Mouse (Mus musculus) CH12.LX (cell line): ENCODE results near the gene Ndufa4l2. TPM values are rescaled to one million over a fixed set of nuclear protein-coding genes. Genes with fewer than 3 reads are reported as not detected.
A peak's percentile ranks its signal among the peaks of the same experiment; 100 is the strongest.

ENCODE experiments used
- DNase-seq: peaks from one replicate; pipeline ENCODE4 v3.0.0-alpha.2; 2013; ENCODE audit errors: extremely low read depth
- H3K27ac ChIP-seq: 2 replicates; pipeline ENCODE4 v1.5.1; 2012; ENCODE audit warnings: low read depth, mild to moderate bottlenecking, control low read depth, moderate library complexity; ENCODE audit not compliant: insufficient read depth
- H3K27me3 ChIP-seq: replicated peaks from 2 replicates; pipeline ENCODE3; 2012; ENCODE audit warnings: inconsistent platforms
- H3K36me3 ChIP-seq, 2 experiments: replicated peaks in 1 of 2; 2 replicates each; pipeline versions ENCODE3 to v1.6.1; 2012; ENCODE audit warnings: inconsistent platforms in 1 of 2, low read length in 1 of 2, mild to moderate bottlenecking in 1 of 2, mixed read lengths in 1 of 2, moderate library complexity in 1 of 2; ENCODE audit not compliant: control insufficient read depth in 1 of 2, insufficient read depth in 1 of 2
- H3K4me1 ChIP-seq, 2 experiments: 2 replicates each; pipeline ENCODE4 v1.6.1; 2012; ENCODE audit warnings: inconsistent platforms in 1 of 2, moderate library complexity in 1 of 2; ENCODE audit not compliant: insufficient read depth in 2 of 2, control insufficient read depth in 1 of 2
- H3K4me2 ChIP-seq: 2 replicates; pipeline ENCODE4 v1.6.1; 2012; ENCODE audit warnings: low read depth, mild to moderate bottlenecking, control low read depth; ENCODE audit not compliant: poor library complexity, insufficient read depth, severe bottlenecking
- H3K4me3 ChIP-seq, 3 experiments: fragments of 150-350 bp in 1 of 3; sonication (generic) in 1 of 3; replicated peaks in 1 of 3; 2 replicates each; pipeline versions ENCODE3 to v1.5.1; 2011 to 2012; ENCODE audit warnings: low read depth in 2 of 3, low read length in 2 of 3, mild to moderate bottlenecking in 2 of 3, moderate library complexity in 2 of 3, control low read depth in 1 of 3, improper control_type of control experiment in 1 of 3, inconsistent platforms in 1 of 3, mixed read lengths in 1 of 3; ENCODE audit not compliant: poor library complexity in 1 of 3
- H3K79me2 ChIP-seq: replicated peaks from 2 replicates; pipeline ENCODE4 v1.6.1; 2012; ENCODE audit warnings: mild to moderate bottlenecking, moderate library complexity; ENCODE audit not compliant: control insufficient read depth, poor library complexity, insufficient read depth, severe bottlenecking; ENCODE audit errors: extremely low read depth
- H3K9ac ChIP-seq: 2 replicates; pipeline ENCODE4 v1.6.1; 2012; ENCODE audit warnings: low read depth, mild to moderate bottlenecking, control low read depth, moderate library complexity; ENCODE audit not compliant: insufficient read depth
- H3K9me3 ChIP-seq: replicated peaks from 2 replicates; pipeline ENCODE3; 2012; ENCODE audit warnings: low read length, inconsistent platforms, mixed read lengths
- CHD1 ChIP-seq: IDR thresholded peaks from 2 replicates; pipeline ENCODE4 v1.6.1; 2012; ENCODE audit warnings: low read depth, low read length, improper control_type of control experiment, inconsistent platforms
- CTCF ChIP-seq, 2 experiments: IDR thresholded peaks in 1 of 2; conservative IDR thresholded peaks in 1 of 2; 2 replicates each; pipeline ENCODE4 v1.5.1; 2011 to 2012; ENCODE audit warnings: low read depth in 2 of 2, low read length in 2 of 2, improper control_type of control experiment in 1 of 2, inconsistent platforms in 1 of 2, mild to moderate bottlenecking in 1 of 2, moderate library complexity in 1 of 2
- E2F4 ChIP-seq: IDR thresholded peaks from 2 replicates; pipeline ENCODE4 v1.6.1; 2011; ENCODE audit warnings: low read depth, low read length, improper control_type of control experiment; ENCODE audit not compliant: insufficient replicate concordance
- ELF1 ChIP-seq: IDR thresholded peaks from 2 replicates; pipeline ENCODE4 v1.6.1; 2014; ENCODE audit warnings: low read depth, mild to moderate bottlenecking, inconsistent platforms, low read length, improper control_type of control experiment
- ETS1 ChIP-seq: conservative IDR thresholded peaks from 2 replicates; pipeline ENCODE4 v1.6.1; 2012; ENCODE audit warnings: low read depth, mild to moderate bottlenecking, inconsistent platforms, low read length, improper control_type of control experiment, moderate library complexity
- MAX ChIP-seq: IDR thresholded peaks from 2 replicates; pipeline ENCODE4 v1.6.1; 2011; ENCODE audit warnings: low read length, improper control_type of control experiment
- MAZ ChIP-seq: IDR thresholded peaks from 2 replicates; pipeline ENCODE4 v1.6.1; 2012; ENCODE audit warnings: low read depth, mild to moderate bottlenecking, inconsistent platforms, low read length, improper control_type of control experiment, moderate library complexity
- MEF2A ChIP-seq: IDR thresholded peaks from 2 replicates; pipeline ENCODE4 v1.6.1; 2014; ENCODE audit warnings: low read depth, mild to moderate bottlenecking, inconsistent platforms, low read length, improper control_type of control experiment, borderline replicate concordance
- RCOR1 ChIP-seq: conservative IDR thresholded peaks from 2 replicates; pipeline ENCODE4 v1.6.1; 2012; ENCODE audit warnings: low read depth, mild to moderate bottlenecking, inconsistent platforms, low read length, improper control_type of control experiment
- TBP ChIP-seq: conservative IDR thresholded peaks from 2 replicates; pipeline ENCODE4 v1.6.1; 2011; ENCODE audit warnings: low read depth, low read length, improper control_type of control experiment
- UBTF ChIP-seq: IDR thresholded peaks from 2 replicates; pipeline ENCODE4 v1.6.1; 2012; ENCODE audit warnings: low read depth, mild to moderate bottlenecking, inconsistent platforms, low read length, improper control_type of control experiment, moderate library complexity
- ZMIZ1 ChIP-seq: IDR thresholded peaks from 2 replicates; pipeline ENCODE4 v1.6.1; 2012; ENCODE audit warnings: low read depth, mild to moderate bottlenecking, inconsistent platforms, low read length, improper control_type of control experiment
- dilution Hi-C: fragments of 300-500 bp; cut with MboI; formaldehyde crosslinking; loops from 2 replicates; pipeline ENCODE4 v1.14.3; 2020; ENCODE audit warnings: low sequenced_read_pairs; ENCODE audit not compliant: extremely low pct_unique_long_range_greater_than_20kb, extremely low pct_ligation_motif_present
- in situ Hi-C: fragments of 300-500 bp; cut with MboI; formaldehyde crosslinking; loops from 3 replicates; pipeline ENCODE4 v1.14.3; 2019; ENCODE audit warnings: low sequenced_read_pairs, low pct_ligation_motif_present, low pct_unique_long_range_greater_than_20kb, mixed read lengths
- polyA plus RNA-seq: library from polyadenylated mRNA; unstranded; fragments of >175 nt; gene quantifications from 2 replicates; pipeline ENCODE4 v1.2.1, GENCODE M21; 2012; ENCODE audit warnings: low read depth; ENCODE audit not compliant: insufficient read length
- total RNA-seq, 2 experiments: library from RNA; depleted of rRNA; stranded (reverse); fragments of 300-350 nt in 1 of 2; fragments of >200 nt in 1 of 2; gene quantifications; 2 replicates each; pipeline ENCODE4 v1.2.3; 2012 to 2014

Ndufa4l2 gene
- total and polyA plus RNA-seq, 3 experiments = 0.47 TPM; not detected in 2

DNA sequence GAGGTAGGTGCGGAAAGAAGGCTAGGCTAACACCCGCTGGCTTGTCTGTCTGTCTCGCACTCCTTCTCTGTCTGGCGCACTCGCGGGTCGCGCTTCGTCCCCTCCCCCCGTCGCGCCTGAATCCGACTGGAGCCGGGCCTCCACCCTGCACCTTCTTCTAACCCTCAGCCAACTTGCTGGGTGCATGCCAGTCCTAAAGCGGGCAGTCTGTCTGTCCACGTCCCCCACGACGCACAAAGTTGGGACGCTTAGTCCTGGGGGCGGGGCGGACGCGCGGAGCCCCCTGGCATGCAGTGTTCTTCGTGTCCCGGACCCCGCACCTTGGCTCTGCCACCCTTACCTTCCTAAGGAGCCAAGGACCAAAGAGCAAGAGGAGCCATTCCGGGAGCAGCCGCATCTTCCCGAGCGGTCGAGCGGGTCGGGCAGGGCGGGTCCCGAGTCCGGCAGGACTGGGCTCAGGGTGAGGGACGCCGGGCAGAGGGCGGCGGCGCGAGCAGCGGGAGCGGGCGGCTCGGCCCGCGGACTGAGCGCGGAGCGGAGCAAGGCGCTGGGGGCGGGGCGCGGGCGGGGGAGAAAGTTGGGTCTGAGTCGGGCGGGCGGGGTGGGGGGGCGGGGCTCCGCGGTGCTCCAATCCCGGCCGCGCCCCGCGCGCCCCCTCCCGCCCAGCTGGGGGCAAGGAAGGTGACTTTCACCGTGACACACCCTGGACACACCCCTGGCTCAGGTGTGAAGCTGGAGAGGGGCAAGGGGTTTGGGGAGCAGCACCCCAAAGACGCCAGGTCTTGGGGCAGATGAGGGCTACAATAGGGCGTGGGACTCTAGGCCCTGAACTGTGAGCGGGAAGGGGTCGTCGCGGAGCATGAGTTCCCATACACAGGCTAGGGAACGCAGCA is 19.5 kb downstream of the Ndufa4l2 start, which contains the start of gene Nxph4:
Gene Nxph4, minus strand, starts transcription at position 524 of the 893 bp plus-strand sequence.
- Histone ChIP-seq H3K4me3 (peak within 1 kb of the TSS in 1 of 3 experiments; percentile 55), H3K9me3 (peaks cover 3% of the 10 kb centered on the region), H3K36me3 (peaks cover 4 to 8% of the 10 kb centered on the region in 2 experiments), H3K27ac (no peak within 1 kb of the TSS), H3K27me3 (peaks cover 65% of the 10 kb centered on the region), H3K79me2 (no peaks in the 10 kb centered on the region), H3K4me2 (peak within 1 kb of the TSS; percentile 80), H3K9ac (peak within 1 kb of the TSS; percentile 1; the same call in 1 of the 2 replicates), H3K4me1 (peaks cover 23 to 39% of the 10 kb centered on the region in 2 experiments)
- DNase-seq = no peak
- in situ Hi-C loops (no loop called here), dilution Hi-C loops (no loop called here)
- TF ChIP-seq CHD1 = no peak
- peak in 1 of 2 experiments; percentile 11; a peak in 1 of 4 replicates for TF ChIP-seq CTCF (conservative IDR thresholded peaks at IDR 0.05 in 1 of 2, IDR thresholded peaks at IDR 0.05 in 1 of 2; ENCODE audit: low read depth in 2 of 2, low read length in 2 of 2)

DNA sequence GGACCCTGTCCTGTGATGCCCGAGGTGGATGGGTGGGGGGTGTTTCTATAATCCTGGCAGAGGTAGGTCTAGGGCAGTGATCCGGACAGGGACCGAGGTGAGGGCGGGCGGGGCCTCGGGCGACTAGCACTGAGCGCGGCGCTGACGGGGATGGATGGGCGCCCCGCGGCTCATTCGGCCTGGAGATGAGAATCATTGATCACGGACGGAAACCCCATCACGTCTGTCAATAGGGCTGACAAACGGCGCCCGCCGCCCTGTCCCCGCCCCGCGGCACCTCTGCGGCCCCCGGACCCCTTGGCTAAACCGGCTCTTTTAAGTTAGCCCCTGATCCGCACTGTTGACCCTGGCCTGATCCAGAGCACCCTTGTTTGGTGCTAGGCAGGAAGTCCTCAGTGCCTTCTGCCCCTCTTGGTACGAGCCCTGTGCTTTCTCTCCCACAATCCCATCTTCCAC is 20.2 kb downstream of the Ndufa4l2 start:
- Histone ChIP-seq H3K79me2 (no peaks in the 10 kb centered on the region), H3K27me3 (peaks cover 58% of the 10 kb centered on the region), H3K9ac (no peak overlapping the region), H3K27ac (no peak overlapping the region), H3K4me1 (peaks cover 23 to 39% of the 10 kb centered on the region in 2 experiments), H3K4me3 (no peak overlapping the region), H3K4me2 (no peak overlapping the region), H3K9me3 (peaks cover 3% of the 10 kb centered on the region), H3K36me3 (peaks cover 9 to 13% of the 10 kb centered on the region in 2 experiments)
- dilution Hi-C loops = no loop called here
- DNase-seq = no peak
- in situ Hi-C loops = no loop called here
- no peak for TF ChIP-seq MEF2A
- TF ChIP-seq UBTF = no peak
- no peak for TF ChIP-seq MAX
- no peak for TF ChIP-seq TBP
- no peak for TF ChIP-seq ETS1
- no peak for TF ChIP-seq ZMIZ1
- TF ChIP-seq ELF1 = no peak
- TF ChIP-seq RCOR1 = no peak
- TF ChIP-seq E2F4 = no peak
- TF ChIP-seq MAZ = no peak
